Mouse (Mus musculus): ENCODE measurements at regions not wholly inside any gene's neighbourhood (a gene's known extent, or its start where the extent isn't known, plus 50 kb on each side); places are given as distances from the start of the nearest gene placed in this dataset.

DNA sequence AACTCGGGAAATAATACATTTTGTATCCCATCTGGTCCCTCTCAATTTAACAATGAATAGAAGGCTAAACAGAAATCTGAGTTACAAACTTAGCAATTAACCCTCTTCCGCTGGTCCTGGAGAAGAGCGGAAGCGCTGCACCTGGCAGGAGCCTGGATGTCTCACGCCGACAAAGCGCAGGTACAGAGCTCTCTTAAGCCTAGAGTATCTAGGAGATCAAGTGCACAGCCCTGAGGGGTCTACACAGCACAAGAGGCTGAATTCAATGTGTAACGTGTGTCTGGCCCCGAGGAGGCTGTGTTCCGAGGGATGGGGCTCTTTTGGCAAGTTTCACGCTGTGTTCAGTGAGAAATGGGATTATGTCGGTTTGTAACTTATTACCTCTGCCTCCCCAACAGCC is 255.1 kb upstream of the Sdk2 start:
- WGBS = 71% methylated on average over 12 of the region's 12 CpGs
- ATAC-seq = no peak
- Histone ChIP-seq H3K9me3 (ENCODE audit: control insufficient read depth) (no peaks in the 10 kb centered on the region), H3K4me2 (replicated peaks; ENCODE audit: low read depth) (no peak overlapping the region), H3K27me3 (replicated peaks; ENCODE audit: control insufficient read depth, insufficient read depth, low read length) (no peaks in the 10 kb centered on the region), H3K4me1 (replicated peaks; ENCODE audit: control insufficient read depth, insufficient read depth, low read length) (no peaks in the 10 kb centered on the region), H3K4me3 (ENCODE audit: low read depth, low read length) (no peak overlapping the region), H3K9ac (ENCODE audit: low read depth, low read length) (no peak overlapping the region), H3K36me3 (ENCODE audit: control insufficient read depth, insufficient read depth) (no peaks in the 10 kb centered on the region), H3K27ac (ENCODE audit: low read depth, low read length) (no peak overlapping the region)
- TF ChIP-seq CTCF (IDR thresholded peaks at IDR 0.05; ENCODE audit: low read depth) = no peak

DNA sequence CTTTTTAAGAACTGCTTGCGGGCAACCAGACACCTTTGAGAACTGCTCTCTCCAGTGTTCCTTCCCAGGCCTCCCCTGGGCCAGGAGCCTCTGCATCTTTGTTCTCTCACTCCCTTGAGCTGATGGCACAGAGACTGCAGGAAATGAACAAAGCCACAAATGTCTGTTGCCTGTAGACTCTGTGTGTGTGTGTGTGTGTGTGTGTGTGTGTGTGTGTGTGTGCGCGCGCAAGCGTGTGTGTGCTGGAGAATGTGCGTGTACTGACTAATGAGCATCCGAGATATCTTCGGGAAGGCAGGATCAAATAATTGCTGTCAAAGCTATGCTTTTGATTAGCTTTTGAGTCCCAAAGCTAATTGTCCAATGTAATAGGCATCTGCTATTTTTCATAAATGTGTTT is 254.7 kb upstream of the Sdk2 start:
- H3K9ac ChIP-seq (ENCODE audit: low read depth, low read length) = no peak overlapping the region
- no peaks in the 10 kb centered on the region for H3K4me1 ChIP-seq (replicated peaks; ENCODE audit: control insufficient read depth, insufficient read depth, low read length)
- H3K9me3 ChIP-seq (ENCODE audit: control insufficient read depth) = no peaks in the 10 kb centered on the region
- H3K27me3 ChIP-seq (replicated peaks; ENCODE audit: control insufficient read depth, insufficient read depth, low read length) = no peaks in the 10 kb centered on the region
- H3K27ac ChIP-seq (ENCODE audit: low read depth, low read length) = no peak overlapping the region
- no peak overlapping the region for H3K4me3 ChIP-seq (ENCODE audit: low read depth, low read length)
- H3K36me3 ChIP-seq (ENCODE audit: control insufficient read depth, insufficient read depth) = no peaks in the 10 kb centered on the region
- WGBS = 84% methylated on average over 8 of the region's 8 CpGs
- TF ChIP-seq CTCF (IDR thresholded peaks at IDR 0.05; ENCODE audit: low read depth) = no peak
- ATAC-seq = no peak
- no peak overlapping the region for H3K4me2 ChIP-seq (replicated peaks; ENCODE audit: low read depth)

DNA sequence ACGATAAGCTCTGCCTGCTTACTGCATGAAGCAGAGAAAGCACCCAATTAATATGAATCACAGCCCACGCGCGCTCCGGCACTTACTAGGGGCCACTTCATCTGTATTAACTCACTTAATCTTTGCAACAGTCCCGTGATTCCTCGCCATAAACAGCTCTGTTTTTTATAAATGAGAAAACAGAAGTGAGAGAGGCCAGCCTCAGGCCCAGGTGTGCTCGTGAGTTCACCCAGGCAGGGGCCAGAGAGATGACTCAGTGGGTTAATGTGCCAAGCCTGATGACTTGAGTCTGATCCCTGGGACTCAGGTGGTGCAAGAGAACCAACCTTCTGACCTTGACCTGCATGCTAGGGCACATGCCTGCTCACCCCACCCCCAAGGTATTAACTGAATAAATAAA is 248.4 kb upstream of the Sdk2 start:
- 62% methylated on average over 8 of the region's 8 CpGs for WGBS
- Histone ChIP-seq H3K4me1 (replicated peaks; ENCODE audit: control insufficient read depth, insufficient read depth, low read length) (no peaks in the 10 kb centered on the region), H3K27ac (ENCODE audit: low read depth, low read length) (no peak overlapping the region), H3K9me3 (ENCODE audit: control insufficient read depth) (no peaks in the 10 kb centered on the region), H3K4me3 (ENCODE audit: low read depth, low read length) (no peak overlapping the region), H3K4me2 (replicated peaks; ENCODE audit: low read depth) (no peak overlapping the region), H3K9ac (ENCODE audit: low read depth, low read length) (no peak overlapping the region), H3K36me3 (ENCODE audit: control insufficient read depth, insufficient read depth) (no peaks in the 10 kb centered on the region), H3K27me3 (replicated peaks; ENCODE audit: control insufficient read depth, insufficient read depth, low read length) (no peaks in the 10 kb centered on the region)
- no peak for TF ChIP-seq CTCF (IDR thresholded peaks at IDR 0.05; ENCODE audit: low read depth)
- no peak for ATAC-seq

DNA sequence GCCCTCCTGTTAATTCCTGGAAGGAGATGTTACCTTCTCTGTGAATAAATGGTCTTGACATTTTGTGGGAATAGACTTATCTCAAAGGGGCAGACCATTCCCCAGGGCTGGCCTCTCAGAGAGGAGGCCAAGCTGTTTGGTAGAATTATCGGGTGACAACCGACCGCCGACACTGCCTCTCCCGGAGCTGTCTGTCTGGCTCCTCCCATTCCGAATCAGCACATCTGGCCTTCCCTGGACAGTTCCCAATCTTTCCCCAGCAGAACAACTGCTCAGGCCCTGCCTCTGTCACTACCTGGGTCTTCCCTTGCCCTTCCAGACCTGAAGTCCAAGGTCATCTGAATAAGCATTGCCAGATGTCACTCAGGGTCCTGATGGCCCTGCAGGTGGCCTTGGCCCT is 246.8 kb upstream of the Sdk2 start:
- Histone ChIP-seq H3K9me3 (ENCODE audit: control insufficient read depth) (no peaks in the 10 kb centered on the region), H3K4me1 (replicated peaks; ENCODE audit: control insufficient read depth, insufficient read depth, low read length) (no peaks in the 10 kb centered on the region), H3K36me3 (ENCODE audit: control insufficient read depth, insufficient read depth) (no peaks in the 10 kb centered on the region), H3K9ac (ENCODE audit: low read depth, low read length) (no peak overlapping the region), H3K27me3 (replicated peaks; ENCODE audit: control insufficient read depth, insufficient read depth, low read length) (no peaks in the 10 kb centered on the region), H3K27ac (ENCODE audit: low read depth, low read length) (no peak overlapping the region), H3K4me2 (replicated peaks; ENCODE audit: low read depth) (no peak overlapping the region), H3K4me3 (ENCODE audit: low read depth, low read length) (no peak overlapping the region)
- ATAC-seq = no peak
- TF ChIP-seq CTCF (IDR thresholded peaks at IDR 0.05; ENCODE audit: low read depth) = no peak
- WGBS = 51% methylated on average over 6 of the region's 6 CpGs

DNA sequence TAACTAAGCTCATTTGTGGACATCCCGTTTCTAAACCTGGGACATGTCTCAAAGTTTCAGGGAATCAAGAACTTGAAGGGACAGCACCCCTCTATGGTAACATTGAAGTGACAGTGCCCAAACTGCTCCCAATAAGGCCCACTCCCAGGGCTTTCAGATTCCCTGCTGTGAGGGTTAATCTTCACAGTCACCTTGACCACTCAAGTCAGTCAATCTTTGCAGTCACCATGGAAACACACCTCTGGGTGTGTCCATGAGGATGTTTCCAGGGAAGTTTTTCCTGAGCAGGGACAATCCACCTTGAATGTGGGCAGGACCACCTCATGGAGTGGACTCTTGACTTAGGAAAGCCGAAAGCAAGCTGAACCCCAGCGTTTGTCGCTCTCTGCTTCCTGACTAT is 244.8 kb upstream of the Sdk2 start:
- no peak for ATAC-seq
- Histone ChIP-seq H3K27me3 (replicated peaks; ENCODE audit: control insufficient read depth, insufficient read depth, low read length) (no peaks in the 10 kb centered on the region), H3K4me3 (ENCODE audit: low read depth, low read length) (no peak overlapping the region), H3K4me2 (replicated peaks; ENCODE audit: low read depth) (no peak overlapping the region), H3K4me1 (replicated peaks; ENCODE audit: control insufficient read depth, insufficient read depth, low read length) (no peaks in the 10 kb centered on the region), H3K9ac (ENCODE audit: low read depth, low read length) (no peak overlapping the region), H3K27ac (ENCODE audit: low read depth, low read length) (no peak overlapping the region), H3K36me3 (ENCODE audit: control insufficient read depth, insufficient read depth) (no peaks in the 10 kb centered on the region), H3K9me3 (ENCODE audit: control insufficient read depth) (no peaks in the 10 kb centered on the region)
- TF ChIP-seq CTCF (IDR thresholded peaks at IDR 0.05; ENCODE audit: low read depth) = no peak
- WGBS = 64% methylated on average over 4 of the region's 4 CpGs

DNA sequence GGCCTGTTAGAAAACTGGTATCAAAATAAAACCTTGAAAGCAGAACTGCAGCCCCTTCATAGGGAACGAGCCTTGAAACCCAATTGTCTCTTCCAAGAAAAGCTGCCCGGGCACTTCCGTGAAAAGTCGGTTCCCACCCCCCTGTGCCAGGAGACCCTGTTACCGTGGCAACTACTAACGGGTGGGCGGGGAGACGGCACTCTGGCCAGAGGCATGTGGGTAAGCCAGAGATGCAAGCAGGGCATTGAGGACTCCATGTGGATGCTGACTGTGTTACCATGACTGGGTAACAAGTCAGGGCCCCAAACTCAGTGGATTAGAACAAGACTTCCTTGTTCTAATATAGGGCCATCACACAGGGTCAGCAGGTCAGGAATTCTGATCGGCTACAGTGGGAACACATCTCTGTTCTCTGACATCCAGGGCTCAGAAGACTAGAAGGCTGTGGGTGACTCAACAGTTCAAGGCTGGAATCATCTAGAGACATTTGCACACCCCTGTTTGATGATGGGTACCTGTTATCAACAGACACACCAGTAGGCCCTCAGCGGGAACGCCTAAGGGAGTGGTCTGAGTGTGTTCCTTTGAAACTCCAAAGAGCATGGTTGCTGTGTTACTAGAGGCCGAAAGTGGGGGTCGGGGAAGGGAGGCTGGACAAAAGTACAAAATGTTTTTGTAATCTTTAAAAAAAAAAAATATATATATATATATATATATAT is 236.9 kb upstream of the Sdk2 start:
- no peak for TF ChIP-seq CTCF (IDR thresholded peaks at IDR 0.05; ENCODE audit: low read depth)
- WGBS = 52% methylated on average over 13 of the region's 13 CpGs

More for the DNA sequence above, 236.9 kb upstream of the Sdk2 start:
- H3K4me1 ChIP-seq (replicated peaks; ENCODE audit: control insufficient read depth, insufficient read depth, low read length) = no peaks in the 10 kb centered on the region
- H3K36me3 ChIP-seq (ENCODE audit: control insufficient read depth, insufficient read depth) = no peaks in the 10 kb centered on the region
- H3K9me3 ChIP-seq (ENCODE audit: control insufficient read depth) = no peaks in the 10 kb centered on the region
- H3K27me3 ChIP-seq (replicated peaks; ENCODE audit: control insufficient read depth, insufficient read depth, low read length) = no peaks in the 10 kb centered on the region
- no peak overlapping the region for H3K4me2 ChIP-seq (replicated peaks; ENCODE audit: low read depth)
- H3K9ac ChIP-seq (ENCODE audit: low read depth, low read length) = no peak overlapping the region
- no peak overlapping the region for H3K27ac ChIP-seq (ENCODE audit: low read depth, low read length)
- ATAC-seq = no peak
- H3K4me3 ChIP-seq (ENCODE audit: low read depth, low read length) = no peak overlapping the region
